Mouse (Mus musculus) right cerebral cortex, adult 18-20 months (tissue): Measurements from ENCODE around the gene Tmem106c.

Experiments
- DNase-seq: peaks from one replicate; pipeline ENCODE4 v3.0.0; 2022; ENCODE audit warnings: mixed read lengths

Tmem106c gene

DNA sequence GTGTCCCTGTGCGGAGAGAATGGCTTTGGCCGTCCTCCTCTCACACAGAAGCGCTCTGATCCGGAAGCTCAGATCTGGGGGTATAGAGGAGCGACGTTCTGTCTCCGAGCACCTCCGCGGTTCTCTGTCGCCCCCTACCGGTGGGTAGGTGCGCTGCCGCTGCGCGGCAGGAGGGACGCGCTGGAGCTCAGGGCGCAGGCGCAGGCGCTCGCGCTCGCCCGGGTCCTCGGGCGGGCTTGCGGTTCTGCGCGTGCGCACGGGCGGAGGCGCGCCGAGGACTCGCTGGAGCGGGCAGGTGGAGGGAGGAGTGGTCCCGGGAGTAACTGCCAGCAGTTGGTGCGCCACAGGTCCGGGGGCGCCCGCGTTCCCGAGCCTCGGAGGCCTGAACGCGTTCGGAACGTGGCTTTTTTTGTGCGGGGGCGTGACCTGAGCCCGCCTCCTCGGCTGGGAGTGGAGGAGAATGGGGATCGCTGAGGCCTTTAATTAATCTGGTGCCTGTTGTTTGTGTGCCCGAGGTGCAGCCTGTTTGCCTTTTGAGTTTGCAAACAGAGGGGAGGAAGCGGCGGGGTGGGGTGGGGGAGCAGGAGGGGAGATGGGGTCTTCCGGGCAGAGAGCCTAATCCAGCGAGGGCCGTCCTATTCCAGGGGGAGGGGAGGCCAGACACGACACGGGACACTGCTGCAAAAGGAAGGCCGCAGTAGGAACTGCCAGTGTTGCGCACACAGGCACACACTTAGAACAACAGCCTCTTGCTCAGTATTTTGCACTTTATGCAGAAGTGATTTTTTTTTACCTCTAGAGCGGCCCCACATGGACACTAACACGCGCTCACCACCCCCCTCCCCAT, at the start of gene Tmem106c:
Gene Tmem106c (plus strand): TSS at position 212 of the 847 bp plus-strand sequence.
- peak; percentile 92 for DNase-seq

DNA sequence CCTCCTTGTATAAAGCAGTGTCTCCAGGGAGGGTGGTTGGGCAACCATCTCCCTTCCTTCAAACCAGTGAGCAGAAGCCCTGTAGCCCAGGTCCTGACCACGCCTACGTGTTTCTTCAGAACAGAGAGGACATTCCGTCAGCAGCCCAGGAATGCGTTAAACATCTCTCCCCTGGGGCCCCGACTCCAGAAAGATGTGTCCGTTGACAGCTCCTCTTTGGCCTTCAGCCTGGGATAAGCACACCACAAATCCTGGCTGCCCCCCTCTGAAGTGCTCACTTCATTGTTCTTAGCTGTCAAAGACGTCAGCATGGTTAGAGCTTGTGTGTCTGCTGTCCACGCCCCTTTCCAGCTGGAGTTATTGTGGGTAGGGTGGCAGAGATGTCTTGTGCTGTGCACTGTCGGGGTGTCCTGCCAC, 49.7 kb upstream of the Tmem106c start:
- no peak for DNase-seq

DNA sequence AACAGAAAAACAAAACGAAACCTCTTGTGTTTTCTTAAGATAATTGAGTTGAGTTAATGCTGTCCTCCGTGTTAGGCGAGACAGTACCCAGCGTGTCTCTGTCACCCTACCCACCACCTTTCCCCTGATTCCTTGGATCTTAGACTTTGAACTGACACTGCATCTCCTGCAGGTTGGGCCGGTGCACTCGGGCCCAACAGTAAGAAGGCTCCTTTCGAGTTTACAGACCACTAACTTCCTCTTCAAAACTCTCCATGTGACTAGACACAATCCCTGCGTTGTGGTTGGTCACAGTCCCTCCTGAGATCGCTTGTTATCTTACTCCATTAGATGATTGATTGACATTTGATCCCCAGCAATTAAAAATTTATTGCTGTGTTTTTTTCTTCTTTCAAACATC, 46.0 kb upstream of the Tmem106c start:
- no peak for DNase-seq

DNA sequence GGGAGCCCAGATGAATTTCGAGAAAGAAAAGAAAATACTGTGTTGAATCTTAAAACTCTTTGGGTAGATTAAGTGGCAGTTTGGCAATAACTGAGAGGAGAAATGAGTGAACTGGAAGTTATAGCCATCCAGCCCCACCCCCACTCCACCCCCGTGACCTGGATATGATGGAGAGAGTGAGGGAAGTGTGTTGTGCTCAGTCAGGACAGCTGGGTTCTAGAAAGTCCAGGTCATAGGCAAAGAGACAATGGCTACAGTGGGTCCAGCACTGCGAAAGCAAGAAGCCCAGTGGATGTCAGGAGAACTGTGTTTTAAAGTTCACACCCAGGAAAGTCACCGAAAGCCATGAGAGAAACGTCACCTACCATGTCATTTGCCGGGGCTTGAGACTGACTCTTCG, 44.8 kb upstream of the Tmem106c start:
- no peak for DNase-seq

- no peak for DNase-seq
Observed at GRCm38 (mm10) chr15:97920306-97920705, 43.7 kb upstream of the Tmem106c start.

DNA sequence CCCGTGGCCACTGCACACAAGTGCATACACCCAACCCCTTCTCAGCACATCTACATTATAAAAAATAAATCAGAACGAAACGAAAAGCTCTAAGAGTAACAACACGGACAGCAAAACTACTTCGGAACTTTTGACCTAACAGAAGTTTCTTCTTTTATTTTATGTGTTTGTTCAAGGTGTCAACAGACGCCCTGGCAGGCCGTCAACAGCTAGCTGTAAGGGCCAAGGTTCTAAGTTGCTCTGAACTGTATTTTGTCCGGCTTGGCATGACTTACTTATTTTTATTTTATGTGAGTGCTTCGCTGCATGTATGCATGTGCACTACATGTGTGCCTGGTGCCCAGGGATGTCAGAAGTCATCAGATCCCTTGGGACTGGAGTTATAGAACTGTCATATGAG, 42.2 kb upstream of the Tmem106c start:
- no peak for DNase-seq

DNA sequence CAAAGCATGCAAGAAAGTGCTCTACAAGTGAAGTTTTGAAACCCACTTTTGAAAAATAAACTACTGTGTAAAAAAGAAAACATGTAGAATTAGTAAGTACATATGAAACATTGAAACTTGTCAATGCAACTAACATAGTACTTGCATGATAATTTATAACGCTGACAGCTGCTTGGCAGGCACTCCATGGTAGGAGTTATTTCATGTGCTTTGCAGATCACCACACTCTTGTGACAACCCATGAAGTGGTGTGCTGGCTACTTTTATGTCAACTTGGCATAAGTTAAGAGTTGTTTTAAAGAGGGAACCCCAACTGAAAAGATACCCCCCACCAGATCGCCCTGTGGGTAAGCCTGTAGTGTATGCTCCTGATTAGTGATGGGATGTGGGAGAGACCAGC, 41.6 kb upstream of the Tmem106c start:
- DNase-seq: no peak

GRCm38 (mm10) chr15:97927018-97927417, 37.0 kb upstream of the Tmem106c start:
- no peak for DNase-seq

- no peak for DNase-seq
Observed at GRCm38 (mm10) chr15:97927821-97928220, 36.2 kb upstream of the Tmem106c start.

GRCm38 (mm10) chr15:97929259-97929824, 34.7 kb upstream of the Tmem106c start:
- DNase-seq: no peak

GRCm38 (mm10) chr15:97932441-97932840, 31.6 kb upstream of the Tmem106c start:
- peak; percentile 31 for DNase-seq

DNA sequence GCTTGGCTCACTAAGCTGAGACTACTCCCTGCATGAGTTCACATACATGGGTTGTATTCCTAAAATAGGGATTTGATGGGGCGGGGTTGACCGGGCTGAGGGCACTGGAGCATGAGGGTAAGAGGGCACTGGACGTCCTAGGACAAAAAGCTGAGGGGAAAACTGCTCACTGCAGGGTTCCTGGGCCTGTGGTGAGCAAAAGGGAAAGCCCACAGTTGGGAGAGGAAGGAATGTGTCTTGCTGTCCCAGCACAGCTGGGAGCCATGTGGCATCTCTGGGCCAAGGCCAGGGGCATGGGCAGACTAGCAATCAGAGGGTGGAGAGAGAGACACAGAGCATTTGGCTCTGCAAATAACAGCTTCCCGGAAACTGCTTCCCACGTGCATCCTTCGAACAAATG, 25.4 kb upstream of the Tmem106c start:
- no peak for DNase-seq

DNA sequence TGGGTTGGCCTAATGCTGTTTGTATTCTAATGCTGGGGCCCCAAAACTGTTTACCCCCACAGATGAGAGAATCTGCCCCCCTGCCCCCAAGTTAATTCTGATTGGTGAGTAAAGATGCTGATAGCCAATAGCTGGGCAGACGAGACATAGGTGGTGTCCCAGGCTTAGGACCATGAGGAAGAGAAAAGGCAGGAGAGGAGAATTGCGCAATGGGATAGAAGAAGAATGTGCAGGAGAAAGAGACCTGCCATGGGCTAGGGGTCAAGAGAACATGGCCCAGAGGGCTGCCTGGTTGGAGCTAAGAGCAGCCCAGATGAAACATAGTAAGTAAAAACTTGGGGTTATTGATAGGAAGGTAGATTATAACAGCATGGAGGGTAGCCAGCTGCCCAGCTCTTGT, 23.9 kb upstream of the Tmem106c start:
- no peak for DNase-seq

- no peak for DNase-seq
Observed at GRCm38 (mm10) chr15:97941306-97941705, 22.7 kb upstream of the Tmem106c start.

DNA sequence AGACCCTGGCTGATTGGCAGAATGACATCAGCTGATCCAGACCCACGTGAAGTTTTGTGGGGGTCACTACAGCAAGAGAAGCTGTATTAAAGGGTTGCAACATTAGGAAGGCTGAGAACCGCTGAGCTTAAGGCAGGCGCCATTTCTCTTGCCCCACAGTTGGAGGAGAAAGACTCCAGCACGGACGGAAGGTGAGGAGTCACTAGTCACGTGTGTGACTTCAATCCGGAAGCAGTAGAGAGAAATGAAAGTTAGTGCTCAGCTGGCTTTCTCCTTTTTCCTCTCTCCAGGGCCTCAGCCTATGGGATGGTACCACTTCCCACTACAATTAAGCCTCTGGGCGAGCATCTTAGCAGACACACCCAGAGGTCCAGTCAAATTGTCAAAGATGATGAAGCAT, 21.5 kb upstream of the Tmem106c start:
- DNase-seq: no peak

DNA sequence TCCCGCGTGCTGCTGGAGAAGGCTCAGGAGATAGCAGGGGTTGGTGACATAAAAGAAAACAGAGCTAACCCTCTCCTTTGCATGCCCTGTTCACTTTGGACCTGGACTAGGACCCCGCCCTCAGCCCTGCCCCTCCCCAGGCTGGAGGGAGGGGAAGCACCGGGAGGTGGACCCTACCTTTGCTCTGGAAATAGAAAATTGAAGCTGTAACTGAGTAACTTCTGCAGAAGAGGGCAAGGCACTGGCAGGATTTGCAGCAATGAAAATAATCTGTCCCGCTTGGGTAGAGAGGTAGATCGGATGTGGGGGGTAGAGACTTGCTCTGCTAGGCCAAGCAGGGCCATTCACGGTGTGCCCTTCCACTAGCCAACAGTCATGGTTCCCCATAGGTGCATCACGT, 20.6 kb upstream of the Tmem106c start:
- DNase-seq: no peak

DNA sequence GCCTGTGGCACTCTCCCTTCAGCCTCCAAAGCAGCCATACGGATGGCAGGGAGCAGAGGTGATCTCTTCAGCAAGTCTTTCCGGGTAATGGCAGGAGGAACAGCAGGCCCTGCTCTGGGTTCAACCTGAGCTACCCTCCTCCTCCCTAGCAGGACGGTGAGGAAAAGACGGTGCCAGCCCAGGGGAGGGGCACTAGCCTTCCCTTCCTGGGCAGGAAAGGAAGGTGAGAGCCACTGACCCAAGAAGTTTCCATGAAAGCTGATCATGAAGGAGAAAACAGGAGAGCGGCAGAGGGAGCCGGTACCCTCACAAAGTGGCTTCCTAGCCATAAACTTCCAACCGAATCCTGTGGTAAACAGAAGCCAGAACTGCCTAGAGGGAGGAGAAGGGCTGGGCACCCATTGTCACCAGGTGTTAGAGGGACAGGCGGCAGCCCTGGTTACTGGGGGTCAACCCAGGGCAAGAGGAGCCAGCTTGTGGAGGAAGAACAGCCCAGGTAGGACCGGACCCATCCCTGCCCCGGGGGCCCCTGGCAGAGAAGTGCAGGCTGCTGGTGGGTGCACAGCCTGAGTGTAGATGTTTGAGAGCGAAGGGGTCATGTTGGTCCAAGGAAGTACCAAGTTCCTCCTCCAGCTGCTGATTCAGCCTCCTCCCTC, 19.0 kb upstream of the Tmem106c start:
- DNase-seq: no peak

DNA sequence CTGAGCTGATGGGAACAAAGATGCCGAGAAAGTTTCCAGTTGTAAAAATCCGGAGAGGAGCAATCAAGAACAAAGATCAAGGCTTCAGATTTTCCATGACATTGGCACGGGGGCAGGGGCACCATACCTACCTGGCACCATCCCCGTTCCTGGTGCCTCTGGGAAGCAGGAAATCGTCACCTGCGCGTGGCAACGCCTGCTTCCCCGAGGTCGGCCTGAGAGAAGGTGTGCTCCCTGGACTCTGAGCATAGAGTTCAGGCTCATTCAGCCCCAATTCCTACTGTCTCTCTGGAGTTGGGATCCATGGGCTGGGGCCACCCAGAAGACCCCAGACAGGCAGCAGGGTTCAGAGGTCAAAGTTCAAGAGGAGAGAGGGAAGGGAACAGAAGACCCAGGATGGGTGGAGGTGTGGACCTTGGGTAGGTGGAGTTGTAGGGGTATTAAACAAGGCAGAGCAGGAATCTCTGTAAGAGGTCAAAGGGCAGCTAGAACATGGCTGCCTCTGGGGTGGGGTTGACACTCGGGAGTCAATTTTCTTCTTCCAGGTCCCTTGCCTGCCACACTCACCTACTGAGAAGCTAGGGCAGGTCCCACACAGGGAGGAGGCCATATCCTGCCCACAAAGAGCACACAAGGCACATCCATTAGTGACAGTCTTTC, 18.2 kb upstream of the Tmem106c start:
- DNase-seq: no peak

- no peak for DNase-seq
Observed at GRCm38 (mm10) chr15:97948720-97949119, 15.3 kb upstream of the Tmem106c start.

DNA sequence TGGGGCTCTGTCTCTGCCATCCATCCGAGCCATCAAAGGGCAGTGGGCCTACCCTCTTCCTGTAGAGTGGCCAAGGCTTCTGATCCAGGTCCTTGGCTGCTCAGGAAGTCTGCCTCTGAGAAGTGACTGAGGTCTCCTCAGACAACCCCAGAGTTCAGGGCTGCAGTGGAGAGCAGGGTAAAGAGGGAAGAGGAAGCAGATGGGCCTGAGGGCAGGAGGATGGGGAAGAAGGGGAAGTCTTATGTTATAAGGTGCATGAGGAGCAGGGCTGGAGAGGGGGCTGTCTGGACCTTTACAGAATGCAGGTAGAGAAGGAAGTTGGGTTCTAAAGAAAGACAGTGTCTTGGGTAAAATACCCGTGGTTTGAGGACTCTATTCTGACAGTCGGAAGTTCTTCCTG, 14.3 kb upstream of the Tmem106c start:
- DNase-seq: no peak

DNA sequence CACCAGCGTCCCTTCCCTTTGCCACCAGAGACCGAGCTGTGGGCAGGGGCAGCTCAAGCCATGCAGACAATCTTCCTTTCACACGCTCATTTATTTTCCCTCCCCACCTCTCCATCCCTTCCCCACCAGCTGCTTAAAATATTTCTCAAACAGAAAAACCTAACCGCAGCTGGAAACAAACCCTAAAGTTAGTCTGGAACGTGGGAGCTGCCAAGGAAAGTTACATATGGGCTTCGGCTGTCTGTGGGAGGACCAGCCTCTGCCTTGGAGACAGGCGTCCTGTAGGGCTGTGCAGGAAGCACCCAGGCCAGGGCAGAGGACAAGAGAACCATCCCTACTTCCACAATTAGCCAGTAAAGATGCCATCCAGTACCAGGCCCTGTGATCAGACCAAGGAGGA, 13.8 kb upstream of the Tmem106c start:
- DNase-seq: peak; percentile 44

GRCm38 (mm10) chr15:97952137-97952888, 11.7 kb upstream of the Tmem106c start:
- peak; percentile 45 for DNase-seq

DNA sequence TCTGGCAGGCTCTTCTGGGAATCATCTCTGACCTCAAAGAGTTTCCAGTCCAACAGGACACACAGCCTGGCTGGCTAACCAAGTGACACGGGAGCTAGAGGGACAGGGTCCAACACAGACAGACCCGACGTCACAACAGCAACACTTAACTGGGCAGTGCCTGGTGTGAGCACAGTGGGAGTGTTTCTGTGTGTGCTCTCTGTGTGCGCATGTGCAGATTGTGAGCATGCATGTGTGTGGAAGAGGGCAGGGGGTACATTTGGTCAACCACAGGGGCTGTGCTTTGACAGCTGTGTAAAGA, 11.2 kb upstream of the Tmem106c start:
- DNase-seq: no peak
